Mouse (Mus musculus): ENCODE data around the gene Snx11. TPM values are rescaled to one million over a fixed set of nuclear protein-coding genes. Genes with fewer than 3 reads are reported as not detected.

Snx11 gene
- polyA plus RNA-seq, 1 experiment from 2014 or later = 7.0 TPM

DNA sequence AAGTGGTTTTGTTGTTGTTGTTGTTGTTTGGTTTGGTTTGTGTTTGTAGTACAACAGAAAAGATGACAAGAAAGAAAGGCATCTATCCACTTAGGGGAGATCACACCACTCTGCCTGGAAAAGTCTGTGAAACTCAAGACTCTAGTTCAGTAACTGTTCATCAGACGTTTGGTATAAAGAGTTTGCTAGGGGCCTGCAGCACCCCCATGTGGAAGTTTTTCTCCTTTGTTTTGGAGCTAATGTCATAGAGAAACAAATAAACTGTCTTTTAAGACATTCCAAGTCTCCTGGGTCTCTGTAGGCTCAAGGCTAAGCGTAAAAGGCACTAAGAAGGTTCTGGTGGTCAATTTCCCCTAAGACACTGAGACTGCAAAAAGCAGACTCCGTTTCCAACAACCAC, 1.3 kb downstream of the Snx11 start:
- 54% methylated on average over 3 of the region's 3 CpGs for WGBS (ENCODE audit: insufficient replicate concordance)
- peaks cover 15% of the 10 kb centered on the region for H3K4me1 ChIP-seq (ENCODE audit: insufficient read depth)
- H3K4me2 ChIP-seq (ENCODE audit: low read depth, low read length) = peak overlapping the region; percentile 72
- H3K9me3 ChIP-seq (ENCODE audit: low read length) = no peaks in the 10 kb centered on the region
- H3K27ac ChIP-seq (ENCODE audit: low read depth) = no peak overlapping the region; the same call in 1 of the 2 replicates
- DNase-seq = no peak
- peaks cover 20% of the 10 kb centered on the region for H3K36me3 ChIP-seq (replicated peaks; ENCODE audit: insufficient read depth, low read length)
- no peaks in the 10 kb centered on the region for H3K27me3 ChIP-seq (ENCODE audit: insufficient read depth, low read length)
- no peak overlapping the region for H3K4me3 ChIP-seq (ENCODE audit: low read depth, low read length)
- TF ChIP-seq EP300 (IDR thresholded peaks at IDR 0.05; ENCODE audit: low read depth) (no peak), CTCF (IDR thresholded peaks at IDR 0.05; ENCODE audit: low read depth) (peak; percentile 33; the same call in 1 of the 2 replicates)
- H3K9ac ChIP-seq (replicated peaks) = peak overlapping the region; percentile 64; the same call in 1 of the 2 replicates
- no peak for ATAC-seq

DNA sequence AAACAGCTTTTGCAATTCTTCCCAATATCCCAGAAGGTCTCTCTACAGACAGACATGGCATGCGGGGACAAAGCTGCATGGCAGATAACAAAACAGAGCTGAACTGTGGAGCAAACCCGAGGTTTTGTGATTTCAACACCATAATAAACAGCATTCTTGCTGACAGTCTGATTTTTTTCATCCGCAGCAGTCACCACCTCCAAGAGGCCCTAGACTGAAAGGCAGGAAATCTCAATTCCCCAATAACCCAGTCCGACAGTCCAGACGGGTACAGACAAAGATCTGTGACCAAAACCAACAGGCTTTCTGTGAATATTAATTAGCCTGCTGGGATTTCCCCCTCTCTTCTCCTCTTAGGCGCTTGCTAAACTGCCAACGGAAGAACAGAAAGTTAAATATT, 1.7 kb downstream of the Snx11 start:
- H3K4me3 ChIP-seq (ENCODE audit: low read depth, low read length) = no peak overlapping the region
- H3K4me1 ChIP-seq (ENCODE audit: insufficient read depth) = peaks cover 15% of the 10 kb centered on the region
- 69% methylated on average over 7 of the region's 7 CpGs for WGBS (ENCODE audit: insufficient replicate concordance)
- no peak overlapping the region for H3K9ac ChIP-seq (replicated peaks)
- ATAC-seq (no peak), DNase-seq (no peak)
- H3K36me3 ChIP-seq (replicated peaks; ENCODE audit: insufficient read depth, low read length) = peaks cover 24% of the 10 kb centered on the region
- no peaks in the 10 kb centered on the region for H3K27me3 ChIP-seq (ENCODE audit: insufficient read depth, low read length)
- peak overlapping the region; percentile 72; the same call in 1 of the 2 replicates for H3K4me2 ChIP-seq (ENCODE audit: low read depth, low read length)
- no peak for TF ChIP-seq EP300 (IDR thresholded peaks at IDR 0.05; ENCODE audit: low read depth)
- TF ChIP-seq CTCF (IDR thresholded peaks at IDR 0.05; ENCODE audit: low read depth) = no peak
- H3K27ac ChIP-seq (ENCODE audit: low read depth) = no peak overlapping the region; the same call in 1 of the 2 replicates
- no peaks in the 10 kb centered on the region for H3K9me3 ChIP-seq (ENCODE audit: low read length)

DNA sequence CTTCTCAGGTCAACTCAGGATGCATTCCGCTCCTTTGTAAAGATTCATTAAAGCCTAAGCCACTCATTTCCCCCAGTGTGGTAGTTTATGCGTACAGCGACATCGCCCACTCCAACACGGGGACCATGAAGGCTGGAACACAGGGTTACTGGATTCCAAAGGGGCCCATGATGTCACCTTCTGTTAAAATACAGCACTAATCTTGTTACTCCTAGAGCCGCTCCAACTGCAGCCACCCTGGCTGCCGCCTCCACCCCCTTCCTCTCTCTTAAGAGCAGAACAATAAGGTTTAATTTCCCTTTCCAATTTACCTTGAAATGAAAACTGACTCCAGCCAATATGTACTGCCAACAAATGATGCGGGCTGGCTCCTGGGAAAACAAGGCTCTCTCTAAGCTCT, 2.3 kb downstream of the Snx11 start:
- ATAC-seq = no peak
- Histone ChIP-seq H3K27me3 (ENCODE audit: insufficient read depth, low read length) (no peaks in the 10 kb centered on the region), H3K4me1 (ENCODE audit: insufficient read depth) (peaks cover 15% of the 10 kb centered on the region), H3K9me3 (ENCODE audit: low read length) (no peaks in the 10 kb centered on the region), H3K9ac (replicated peaks) (no peak overlapping the region), H3K36me3 (replicated peaks; ENCODE audit: insufficient read depth, low read length) (peaks cover 30% of the 10 kb centered on the region), H3K4me3 (ENCODE audit: low read depth, low read length) (no peak overlapping the region), H3K4me2 (ENCODE audit: low read depth, low read length) (no peak overlapping the region), H3K27ac (ENCODE audit: low read depth) (0 out of 2 replicates have a peak overlapping the region, but pooled peaks have one; percentile 1)
- DNase-seq = no peak
- 89% methylated on average over 8 of the region's 8 CpGs for WGBS (ENCODE audit: insufficient replicate concordance)
- TF ChIP-seq CTCF (IDR thresholded peaks at IDR 0.05; ENCODE audit: low read depth) = no peak
- TF ChIP-seq EP300 (IDR thresholded peaks at IDR 0.05; ENCODE audit: low read depth) = no peak

DNA sequence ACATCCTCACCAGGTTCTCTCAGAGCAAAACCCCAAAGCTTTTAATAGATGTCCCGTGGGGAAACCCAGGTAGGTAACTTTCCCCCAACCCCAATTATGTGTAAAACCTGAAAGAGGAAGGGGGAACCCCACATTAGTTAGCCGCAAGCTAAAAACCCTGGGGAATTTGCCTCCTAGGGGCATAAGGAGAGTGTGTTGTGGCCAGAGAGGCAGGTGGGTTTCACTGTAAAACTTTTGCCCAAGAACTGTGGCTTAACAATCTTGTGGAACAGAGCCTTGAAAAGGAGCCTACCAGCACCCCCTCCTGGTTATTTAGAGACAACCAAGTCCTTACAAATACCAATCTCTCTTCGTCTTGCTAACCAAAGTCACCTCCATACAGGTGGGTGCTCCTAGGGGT, 2.8 kb downstream of the Snx11 start:
- DNase-seq = no peak
- H3K4me3 ChIP-seq (ENCODE audit: low read depth, low read length) = no peak overlapping the region
- no peak for ATAC-seq
- peaks cover 32% of the 10 kb centered on the region for H3K36me3 ChIP-seq (replicated peaks; ENCODE audit: insufficient read depth, low read length)
- no peaks in the 10 kb centered on the region for H3K27me3 ChIP-seq (ENCODE audit: insufficient read depth, low read length)
- 0 out of 2 replicates have a peak overlapping the region, but pooled peaks have one; percentile 1 for H3K27ac ChIP-seq (ENCODE audit: low read depth)
- TF ChIP-seq CTCF (IDR thresholded peaks at IDR 0.05; ENCODE audit: low read depth) = peak; percentile 29; the same call in 1 of the 2 replicates
- no peak for TF ChIP-seq EP300 (IDR thresholded peaks at IDR 0.05; ENCODE audit: low read depth)
- WGBS (ENCODE audit: insufficient replicate concordance) = 68% methylated on average over 3 of the region's 3 CpGs
- H3K4me2 ChIP-seq (ENCODE audit: low read depth, low read length) = no peak overlapping the region
- peaks cover 15% of the 10 kb centered on the region for H3K4me1 ChIP-seq (ENCODE audit: insufficient read depth)
- H3K9me3 ChIP-seq (ENCODE audit: low read length) = no peaks in the 10 kb centered on the region
- no peak overlapping the region for H3K9ac ChIP-seq (replicated peaks)

DNA sequence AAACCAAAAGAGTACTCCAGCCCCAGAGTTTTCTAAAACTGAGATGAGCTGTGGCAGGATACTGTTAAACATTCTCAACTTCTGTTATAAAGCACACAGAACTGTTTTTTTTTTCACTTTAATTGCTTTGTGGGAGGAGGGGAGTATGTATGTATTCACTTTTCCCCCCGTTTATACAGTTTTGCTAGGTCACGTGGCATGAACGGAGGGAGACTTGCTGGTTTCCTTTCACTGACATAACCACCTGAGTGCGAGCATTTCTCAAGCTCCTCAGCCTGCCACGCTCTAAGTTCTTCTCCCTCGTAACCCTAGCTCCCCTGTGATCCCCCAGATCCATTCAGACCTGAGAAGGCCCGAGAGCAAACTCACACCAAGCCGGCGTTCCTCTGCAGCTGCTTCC, 4.9 kb downstream of the Snx11 start:
- H3K9ac ChIP-seq (replicated peaks) = no peak overlapping the region
- no peak for ATAC-seq
- H3K4me2 ChIP-seq (ENCODE audit: low read depth, low read length) = no peak overlapping the region
- peaks cover 10% of the 10 kb centered on the region for H3K4me1 ChIP-seq (ENCODE audit: insufficient read depth)
- no peaks in the 10 kb centered on the region for H3K9me3 ChIP-seq (ENCODE audit: low read length)
- no peak for TF ChIP-seq CTCF (IDR thresholded peaks at IDR 0.05; ENCODE audit: low read depth)
- TF ChIP-seq EP300 (IDR thresholded peaks at IDR 0.05; ENCODE audit: low read depth) = no peak
- no peak for DNase-seq
- WGBS (ENCODE audit: insufficient replicate concordance) = 70% methylated on average over 9 of the region's 9 CpGs
- no peak overlapping the region for H3K4me3 ChIP-seq (ENCODE audit: low read depth, low read length)
- no peak overlapping the region for H3K27ac ChIP-seq (ENCODE audit: low read depth)
- H3K36me3 ChIP-seq (replicated peaks; ENCODE audit: insufficient read depth, low read length) = peaks cover 51% of the 10 kb centered on the region
- H3K27me3 ChIP-seq (ENCODE audit: insufficient read depth, low read length) = no peaks in the 10 kb centered on the region

GRCm38 (mm10) chr11:96771274-96771975, 5.9 kb downstream of the Snx11 start:
- ATAC-seq (no peak), DNase-seq (no peak)
- Histone ChIP-seq H3K9me3 (ENCODE audit: low read length) (no peaks in the 10 kb centered on the region), H3K4me1 (ENCODE audit: insufficient read depth) (peaks cover 4% of the 10 kb centered on the region), H3K27ac (ENCODE audit: low read depth) (no peak overlapping the region), H3K4me2 (ENCODE audit: low read depth, low read length) (no peak overlapping the region), H3K27me3 (ENCODE audit: insufficient read depth, low read length) (no peaks in the 10 kb centered on the region), H3K9ac (replicated peaks) (no peak overlapping the region), H3K36me3 (replicated peaks; ENCODE audit: insufficient read depth, low read length) (peaks cover 54% of the 10 kb centered on the region), H3K4me3 (ENCODE audit: low read depth, low read length) (no peak overlapping the region)
- WGBS (ENCODE audit: insufficient replicate concordance) = 90% methylated on average over 9 of the region's 9 CpGs
- TF ChIP-seq EP300 (IDR thresholded peaks at IDR 0.05; ENCODE audit: low read depth) (no peak), CTCF (IDR thresholded peaks at IDR 0.05; ENCODE audit: low read depth) (no peak)
